Mouse (Mus musculus) neural tube, embryonic 13.5 days (tissue): ENCODE results near the gene Lingo1. TPM values are rescaled to one million over a fixed set of nuclear protein-coding genes. Genes with fewer than 3 reads are reported as not detected.

Experiments used
- ATAC-seq: fragments of 200-750 bp; cut with Nextera tagmentation; 2 replicates; pipeline ENCODE4 v1.8.0; 2017; ENCODE audit warnings: low read depth, mild to moderate bottlenecking, moderate TSS enrichment, moderate library complexity
- H3K27ac ChIP-seq: fragments of 300-500 bp; sonication (generic); replicated peaks from 2 replicates; pipeline ENCODE4 v1.5.1; 2015; ENCODE audit warnings: moderate library complexity, mild to moderate bottlenecking, inconsistent platforms
- H3K27me3 ChIP-seq: fragments of 300-500 bp; sonication (generic); 2 replicates; pipeline ENCODE4 v1.6.1; 2015; ENCODE audit warnings: mild to moderate bottlenecking, inconsistent platforms
- H3K36me3 ChIP-seq: fragments of 300-500 bp; sonication (generic); 2 replicates; pipeline ENCODE4 v1.6.1; 2015; ENCODE audit warnings: mild to moderate bottlenecking, inconsistent platforms
- H3K4me1 ChIP-seq: fragments of 300-500 bp; sonication (generic); replicated peaks from 2 replicates; pipeline ENCODE4 v1.6.1; 2015; ENCODE audit warnings: inconsistent platforms
- H3K4me2 ChIP-seq: fragments of 300-500 bp; sonication (generic); 2 replicates; pipeline ENCODE4 v1.6.1; 2015; ENCODE audit warnings: inconsistent platforms, mild to moderate bottlenecking, moderate library complexity
- H3K4me3 ChIP-seq: fragments of 300-500 bp; sonication (generic); 2 replicates; pipeline ENCODE4 v1.5.1; 2015; ENCODE audit warnings: mild to moderate bottlenecking, inconsistent platforms
- H3K9ac ChIP-seq: fragments of 300-500 bp; sonication (generic); 2 replicates; pipeline ENCODE4 v1.6.1; 2015; ENCODE audit warnings: moderate library complexity, mild to moderate bottlenecking, inconsistent platforms
- H3K9me3 ChIP-seq: fragments of 300-500 bp; sonication (generic); 2 replicates; pipeline ENCODE4 v1.6.1; 2016; ENCODE audit warnings: inconsistent platforms
- WGBS: fragments of 180-500 bp; shearing (Covaris S2); methylation state at CpG from one replicate; pipeline ENCODE4 v1.1.7; 2015; 5-methylcytosine and 5-hydroxymethylcytosine counted together
- polyA plus RNA-seq: library from polyadenylated mRNA; unstranded; fragments of >200 nt; fragmentation: Nextera tagmentation; extraction: Ambion mirVana; gene quantifications from 2 replicates; pipeline ENCODE4 v1.2.1, GENCODE M21; 2015

The Lingo1 gene
- polyA plus RNA-seq, 1 experiment from 2014 or later = 59.4 TPM

- H3K27ac ChIP-seq = no peak overlapping the region
- ATAC-seq = peak; percentile 45; the same call in 1 of the 2 replicates
- no peak overlapping the region for H3K4me3 ChIP-seq
- H3K4me2 ChIP-seq = no peak overlapping the region
- H3K4me1 ChIP-seq = peaks cover 37% of the 10 kb centered on the region
- no peaks in the 10 kb centered on the region for H3K36me3 ChIP-seq
- WGBS = 53% methylated on average over 6 of the region's 6 CpGs
- no peaks in the 10 kb centered on the region for H3K9me3 ChIP-seq
- no peak overlapping the region for H3K9ac ChIP-seq
- H3K27me3 ChIP-seq = 0 out of 2 replicates have a peak, but pooled peaks cover 4% of the 10 kb centered on the region
These were observed 22.0 kb downstream of the Lingo1 start for GRCm38 (mm10) chr9:56774231-56774630.

GRCm38 (mm10) chr9:56773666-56774065, 22.6 kb downstream of the Lingo1 start:
- Histone ChIP-seq H3K9ac (no peak overlapping the region), H3K4me2 (no peak overlapping the region), H3K9me3 (no peaks in the 10 kb centered on the region), H3K36me3 (no peaks in the 10 kb centered on the region), H3K27me3 (0 out of 2 replicates have a peak, but pooled peaks cover 4% of the 10 kb centered on the region), H3K4me1 (peaks cover 37% of the 10 kb centered on the region), H3K4me3 (no peak overlapping the region), H3K27ac (no peak overlapping the region)
- WGBS = 60% methylated on average over 7 of the region's 7 CpGs
- ATAC-seq = 0 out of 2 replicates have a peak, but pooled peaks have one; percentile 15

- H3K9me3 ChIP-seq = no peaks in the 10 kb centered on the region
- WGBS = 51% methylated on average over 9 of the region's 9 CpGs
- H3K27me3 ChIP-seq = peaks cover 14% of the 10 kb centered on the region; the same call in 1 of the 2 replicates
- H3K9ac ChIP-seq = no peak overlapping the region
- peak; percentile 70; the same call in 1 of the 2 replicates for ATAC-seq
- H3K36me3 ChIP-seq = no peaks in the 10 kb centered on the region
- peaks cover 47% of the 10 kb centered on the region for H3K4me1 ChIP-seq
- no peak overlapping the region for H3K4me3 ChIP-seq
- no peak overlapping the region for H3K4me2 ChIP-seq
- H3K27ac ChIP-seq = no peak overlapping the region
These were observed 28.6 kb downstream of the Lingo1 start for GRCm38 (mm10) chr9:56767653-56768136.

GRCm38 (mm10) chr9:56766629-56767357, 29.5 kb downstream of the Lingo1 start:
- Histone ChIP-seq H3K9ac (no peak overlapping the region), H3K27me3 (peaks cover 14% of the 10 kb centered on the region; the same call in 1 of the 2 replicates), H3K4me2 (no peak overlapping the region), H3K9me3 (no peaks in the 10 kb centered on the region), H3K36me3 (no peaks in the 10 kb centered on the region), H3K4me3 (no peak overlapping the region), H3K27ac (no peak overlapping the region), H3K4me1 (peaks cover 44% of the 10 kb centered on the region)
- WGBS = 62% methylated on average over 11 of the region's 11 CpGs
- no peak for ATAC-seq

GRCm38 (mm10) chr9:56762106-56762562, 34.1 kb downstream of the Lingo1 start:
- 48% methylated on average over 9 of the region's 9 CpGs for WGBS

GRCm38 (mm10) chr9:56757791-56758190, 38.5 kb downstream of the Lingo1 start:
- Histone ChIP-seq H3K27me3 (0 out of 2 replicates have a peak, but pooled peaks cover 6% of the 10 kb centered on the region), H3K4me3 (no peak overlapping the region), H3K9ac (peak overlapping the region; percentile 10; the same call in 1 of the 2 replicates), H3K27ac (peak overlapping the region; percentile 55), H3K36me3 (no peaks in the 10 kb centered on the region), H3K4me2 (no peak overlapping the region), H3K9me3 (no peaks in the 10 kb centered on the region), H3K4me1 (peaks cover 45% of the 10 kb centered on the region)
- WGBS = 3% methylated on average over 11 of the region's 11 CpGs
- ATAC-seq = peak; percentile 81

More at GRCm38 (mm10) chr9:56762106-56762562, 34.1 kb downstream of the Lingo1 start:
- Histone ChIP-seq H3K9me3 (no peaks in the 10 kb centered on the region), H3K4me1 (peaks cover 35% of the 10 kb centered on the region), H3K27me3 (peaks cover 14% of the 10 kb centered on the region; the same call in 1 of the 2 replicates), H3K27ac (no peak overlapping the region), H3K36me3 (no peaks in the 10 kb centered on the region), H3K4me2 (no peak overlapping the region), H3K4me3 (no peak overlapping the region), H3K9ac (no peak overlapping the region)
- ATAC-seq = no peak

- Histone ChIP-seq H3K36me3 (no peaks in the 10 kb centered on the region), H3K9ac (no peak overlapping the region), H3K4me1 (peaks cover 45% of the 10 kb centered on the region), H3K27ac (no peak overlapping the region), H3K27me3 (no peaks in the 10 kb centered on the region), H3K4me2 (no peak overlapping the region), H3K4me3 (no peak overlapping the region), H3K9me3 (no peaks in the 10 kb centered on the region)
- WGBS = 67% methylated on average over 5 of the region's 5 CpGs
- ATAC-seq = no peak
These were observed 41.1 kb downstream of the Lingo1 start for GRCm38 (mm10) chr9:56755119-56755518.

- no peak overlapping the region for H3K27ac ChIP-seq
- no peak overlapping the region for H3K9ac ChIP-seq
- ATAC-seq = no peak
- H3K4me3 ChIP-seq = no peak overlapping the region
- H3K27me3 ChIP-seq = no peaks in the 10 kb centered on the region
- H3K9me3 ChIP-seq = no peaks in the 10 kb centered on the region
- H3K36me3 ChIP-seq = no peaks in the 10 kb centered on the region
- WGBS = 84% methylated on average over 6 of the region's 6 CpGs
- peaks cover 42% of the 10 kb centered on the region for H3K4me1 ChIP-seq
- H3K4me2 ChIP-seq = no peak overlapping the region
These were observed 42.9 kb downstream of the Lingo1 start for GRCm38 (mm10) chr9:56753386-56753785.

- ATAC-seq = no peak
- 39% methylated on average over 5 of the region's 5 CpGs for WGBS
- H3K9ac ChIP-seq = no peak overlapping the region
- no peak overlapping the region for H3K4me2 ChIP-seq
- no peak overlapping the region for H3K4me3 ChIP-seq
- no peaks in the 10 kb centered on the region for H3K9me3 ChIP-seq
- H3K4me1 ChIP-seq = peaks cover 44% of the 10 kb centered on the region
- H3K27ac ChIP-seq = no peak overlapping the region
- no peaks in the 10 kb centered on the region for H3K27me3 ChIP-seq
- no peaks in the 10 kb centered on the region for H3K36me3 ChIP-seq
These were observed 48.2 kb downstream of the Lingo1 start for GRCm38 (mm10) chr9:56748056-56748455.

GRCm38 (mm10) chr9:56746926-56747294, 49.4 kb downstream of the Lingo1 start:
- WGBS = 64% methylated on average over 4 of the region's 4 CpGs
- no peak for ATAC-seq

GRCm38 (mm10) chr9:56746195-56746925, 49.9 kb downstream of the Lingo1 start:
- Histone ChIP-seq H3K27me3 (0 out of 2 replicates have a peak, but pooled peaks cover 3% of the 10 kb centered on the region), H3K27ac (peak overlapping the region; percentile 46; the same call in 1 of the 2 replicates), H3K4me1 (peaks cover 41% of the 10 kb centered on the region), H3K9ac (no peak overlapping the region), H3K4me2 (no peak overlapping the region), H3K4me3 (no peak overlapping the region), H3K9me3 (no peaks in the 10 kb centered on the region), H3K36me3 (no peaks in the 10 kb centered on the region)
- WGBS = 55% methylated on average over 14 of the region's 14 CpGs
- ATAC-seq = peak; percentile 57

More at GRCm38 (mm10) chr9:56746926-56747294, 49.4 kb downstream of the Lingo1 start:
- Histone ChIP-seq H3K4me2 (no peak overlapping the region), H3K9ac (no peak overlapping the region), H3K4me1 (peaks cover 41% of the 10 kb centered on the region), H3K27ac (0 out of 2 replicates have a peak overlapping the region, but pooled peaks have one; percentile 19), H3K27me3 (no peaks in the 10 kb centered on the region), H3K4me3 (no peak overlapping the region), H3K36me3 (no peaks in the 10 kb centered on the region), H3K9me3 (no peaks in the 10 kb centered on the region)

GRCm38 (mm10) chr9:56744369-56744768, 51.9 kb downstream of the Lingo1 start:
- H3K9me3 ChIP-seq = no peaks in the 10 kb centered on the region
- no peak for ATAC-seq
- no peak overlapping the region for H3K27ac ChIP-seq
- H3K27me3 ChIP-seq = peaks cover 4% of the 10 kb centered on the region; the same call in 1 of the 2 replicates
- H3K36me3 ChIP-seq = no peaks in the 10 kb centered on the region
- no peak overlapping the region for H3K4me2 ChIP-seq
- 44% methylated on average over 5 of the region's 5 CpGs for WGBS
- no peak overlapping the region for H3K9ac ChIP-seq
- H3K4me1 ChIP-seq = peaks cover 45% of the 10 kb centered on the region
- no peak overlapping the region for H3K4me3 ChIP-seq
